ENCODE assay signal across 21 mouse cellular contexts in genomic region chr5:122683926-122684325, GRCm38 (mm10). TPM values are rescaled to one million over a fixed set of nuclear protein-coding genes. Genes with fewer than 3 reads are reported as not detected.
DNase-seq lines count a peak whose midpoint lies in the region; ATAC-seq lines count a peak whose summit lies in the region.
"Had no signal": no experiment of that assay in that cellular context is flagged by ENCODE, and none has a peak within 500 bp of the region (broad histone marks: within the 10 kb centered on the region; RNA-seq: fewer than 3 reads in every experiment).

No protein-coding gene starts in this region.

- no peaks in the 10 kb centered on the region for H3K4me1 ChIP-seq in forebrain, embryonic 15.5 days
- H3K4me1 ChIP-seq: forebrain, embryonic 12.5 days; limb, embryonic 13.5 days had no signal

- peak; percentile 92 for ATAC-seq in granulocyte monocyte progenitor cell, adult 5-6 weeks (replicated peaks; ENCODE audit: poor library complexity, severe bottlenecking)
- ATAC-seq in neutrophil, adult 5-6 weeks (ENCODE audit: extremely low read depth, insufficient number of reproducible peaks, low FRiP score, poor library complexity, severe bottlenecking) = peak; percentile 68
- ATAC-seq in forebrain, embryonic 15.5 days (replicated peaks) = no peak
- ATAC-seq: activated CD4-positive, CD25-positive, alpha-beta regulatory T cell, adult 4 months; midbrain, embryonic 16.5 days had no signal

- 82% methylated on average over 10 of the region's 10 CpGs for WGBS in forebrain, embryonic 15.5 days

- H3K4me2 ChIP-seq in forebrain, embryonic 15.5 days (replicated peaks) = no peak overlapping the region
- H3K4me2 ChIP-seq: forebrain, embryonic 12.5 days; hindbrain, embryonic 14.5 days; limb, embryonic 13.5 days had no signal

- H3K9me3 ChIP-seq in forebrain, embryonic 15.5 days = no peaks in the 10 kb centered on the region
- H3K9me3 ChIP-seq: forebrain, embryonic 12.5 days; heart, embryonic 10.5 days; limb, embryonic 13.5 days had no signal

- H3K9ac ChIP-seq in forebrain, embryonic 15.5 days (replicated peaks) = no peak overlapping the region
- H3K9ac ChIP-seq: forebrain, embryonic 12.5 days; hindbrain, embryonic 14.5 days; limb, embryonic 13.5 days; liver, embryonic 14.5 days had no signal

- H3K36me3 ChIP-seq in forebrain, embryonic 15.5 days = no peaks in the 10 kb centered on the region
- H3K36me3 ChIP-seq: forebrain, embryonic 12.5 days; heart, embryonic 10.5 days; limb, embryonic 13.5 days had no signal

- DNase-seq in spleen, adult 18-20 months = peak; percentile 32 to 40
- DNase-seq in spleen, adult 12 weeks (ENCODE audit: low spot score) = no peak
- no peak for DNase-seq in urinary bladder, postnatal 14 days (ENCODE audit: low spot score)
- no peak for DNase-seq in lung, postnatal 14 days
- DNase-seq: adrenal gland, postnatal 14 days; cerebellum, adult 2 months; gastrocnemius, postnatal 25 days; kidney, adult 9 months; kidney, postnatal 36 days; retina, postnatal 1 day; thymus, postnatal 36 days had no signal

- no peak overlapping the region for H3K4me3 ChIP-seq in forebrain, embryonic 15.5 days
- H3K4me3 ChIP-seq: forebrain, embryonic 12.5 days; heart, embryonic 10.5 days; limb, embryonic 13.5 days had no signal

- H3K27ac ChIP-seq in forebrain, embryonic 15.5 days (replicated peaks) = no peak overlapping the region
- H3K27ac ChIP-seq: forebrain, embryonic 12.5 days; heart, embryonic 10.5 days; hindbrain, embryonic 14.5 days; limb, embryonic 13.5 days; liver, embryonic 14.5 days had no signal

- H3K27me3 ChIP-seq in forebrain, embryonic 15.5 days = no peaks in the 10 kb centered on the region
- H3K27me3 ChIP-seq: forebrain, embryonic 12.5 days; limb, embryonic 13.5 days had no signal

RNA-seq across cellular contexts. Expression of gene P2rx4, which starts 23.4 kb away (rescaled TPM):
- total RNA-seq in granulocyte monocyte progenitor cell, adult 5-6 weeks (2014; fragmentation: Nextera tagmentation) = 40.6 and 45.9 TPM in 2 replicates
- 7.2 and 17.1 TPM in 2 replicates for total RNA-seq in granulocyte monocyte progenitor cell, adult 5-6 weeks (2017)
- total RNA-seq in neutrophil, adult 5-6 weeks (2017) = 31.6 and 36.3 TPM in 2 replicates
- 8.8 and 9.4 TPM in 2 replicates for polyA plus RNA-seq in forebrain, embryonic 15.5 days (2015; fragmentation: Nextera tagmentation; extraction: Ambion mirVana)

RNA-seq across cellular contexts. Expression of gene P2rx7, which starts 40.2 kb away (rescaled TPM):
- 6.8 and 16.7 TPM in 2 replicates for total RNA-seq in granulocyte monocyte progenitor cell, adult 5-6 weeks (2014; fragmentation: Nextera tagmentation)
- total RNA-seq in granulocyte monocyte progenitor cell, adult 5-6 weeks (2017) = 7.6 and 18.3 TPM in 2 replicates
- 3.7 and 6.3 TPM in 2 replicates for total RNA-seq in neutrophil, adult 5-6 weeks (2017)
- polyA plus RNA-seq in forebrain, embryonic 15.5 days (2015; fragmentation: Nextera tagmentation; extraction: Ambion mirVana) = 1.4 and 1.8 TPM in 2 replicates

Comparison
In these comparisons a context has a peak if more than half of its experiments do, and no peak if none do; other contexts are left out.
1. DNase-seq: peak in spleen, adult 18-20 months (2 of 2); none in spleen, adult 12 weeks (single experiment), urinary bladder, postnatal 14 days (single experiment) and lung, postnatal 14 days (single experiment).